Mouse (Mus musculus): ENCODE measurements at regions not wholly inside any gene's neighbourhood (a gene's known extent, or its start where the extent isn't known, plus 50 kb on each side); places are given as distances from the start of the nearest gene placed in this dataset.

- no peak for DNase-seq (ENCODE audit: low read depth)
Measured at GRCm38 (mm10) chr13:114679703-114680378, 138.2 kb upstream of the Mocs2 start.

GRCm38 (mm10) chr13:114680379-114680733 is 137.7 kb upstream of the Mocs2 start:
- no peak for DNase-seq (ENCODE audit: low read depth)

DNA sequence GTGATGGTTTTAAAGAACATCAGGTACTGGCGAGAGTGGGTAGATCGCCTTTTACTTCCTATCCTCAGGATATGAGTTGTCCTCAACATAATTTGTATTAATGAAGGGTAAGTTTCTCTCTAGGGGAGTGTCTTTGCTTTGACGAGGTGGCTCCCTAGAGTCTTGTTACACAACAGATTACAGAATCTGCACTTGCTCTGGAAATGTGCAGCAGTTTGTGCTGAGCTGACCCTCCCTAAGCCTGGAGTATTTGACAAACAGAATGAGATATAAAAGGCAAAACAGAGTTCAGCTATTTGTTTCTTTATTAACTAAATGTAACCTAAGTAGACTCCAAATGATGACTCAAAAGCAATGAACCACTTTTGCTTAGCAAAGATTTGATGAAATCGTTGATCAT is 136.8 kb upstream of the Mocs2 start:
- no peak for DNase-seq (ENCODE audit: low read depth)

DNA sequence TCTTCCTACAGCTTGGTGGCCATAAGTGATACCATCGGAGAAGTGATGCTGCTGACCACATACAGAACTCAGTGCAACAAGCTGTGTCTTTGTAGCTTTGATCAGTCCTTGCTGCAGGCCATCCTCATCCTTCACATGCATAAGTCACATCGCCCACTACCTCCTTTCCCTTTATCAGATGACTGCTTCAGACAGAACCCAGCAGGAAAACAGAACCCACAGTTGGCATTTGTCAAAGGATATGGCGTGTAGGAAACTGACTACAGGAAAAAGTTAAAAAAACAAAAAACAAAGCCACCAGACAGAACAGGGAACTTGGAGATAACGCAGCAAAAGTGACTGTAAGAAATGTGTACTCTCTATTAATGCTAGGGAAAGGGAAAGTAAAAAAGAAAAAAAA is 136.1 kb upstream of the Mocs2 start:
- no peak for DNase-seq (ENCODE audit: low read depth)

GRCm38 (mm10) chr13:114682891-114683290 is 135.1 kb upstream of the Mocs2 start:
- no peak for DNase-seq (ENCODE audit: low read depth)

GRCm38 (mm10) chr13:114684298-114684697 is 133.7 kb upstream of the Mocs2 start:
- no peak for DNase-seq (ENCODE audit: low read depth)

- no peak for DNase-seq (ENCODE audit: low read depth)
Measured at GRCm38 (mm10) chr13:114685368-114685767, 132.7 kb upstream of the Mocs2 start.

DNA sequence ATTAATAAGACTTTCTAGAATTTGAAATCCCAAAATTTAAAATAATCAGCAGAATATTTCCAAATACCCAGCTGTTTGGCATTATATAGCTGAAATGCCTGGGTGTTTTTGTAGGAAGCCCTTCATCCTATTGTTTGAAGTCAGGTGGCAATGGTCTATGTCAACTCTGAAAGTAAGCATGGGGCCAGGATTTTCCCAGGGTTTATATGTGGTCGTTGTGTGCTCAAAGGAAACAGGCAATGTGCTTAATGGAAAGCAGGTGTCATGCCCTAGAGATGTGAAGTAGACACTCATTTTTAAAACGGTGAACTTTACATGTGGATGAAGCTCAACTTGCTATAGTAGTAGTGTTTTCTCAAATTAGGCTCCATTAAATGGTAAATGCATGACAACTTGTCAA is 105.4 kb upstream of the Mocs2 start:
- DNase-seq (ENCODE audit: low read depth) = no peak

GRCm38 (mm10) chr13:114719771-114720170 is 98.3 kb upstream of the Mocs2 start:
- peak; percentile 71 for DNase-seq (ENCODE audit: low read depth)

DNA sequence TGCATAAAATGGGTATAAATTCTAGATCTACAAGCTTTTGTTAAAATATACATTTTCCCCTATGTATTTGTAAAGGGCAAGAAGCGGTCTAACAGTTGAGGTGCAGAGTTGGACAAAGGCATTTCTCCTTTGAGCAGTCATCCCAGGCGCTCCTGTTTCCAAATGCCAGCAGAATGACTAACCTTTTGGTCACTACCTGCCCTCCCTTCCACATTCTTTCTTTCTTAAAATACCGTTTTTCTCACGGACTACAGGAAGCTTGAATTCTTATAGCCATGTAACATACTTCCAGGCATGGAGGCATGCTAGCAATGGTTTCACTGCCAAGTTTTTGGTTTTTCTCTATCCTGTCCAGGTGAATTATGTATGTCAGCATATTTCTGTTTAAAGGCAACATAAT is 91.2 kb upstream of the Mocs2 start:
- DNase-seq (ENCODE audit: low read depth) = no peak

GRCm38 (mm10) chr13:114735066-114735465 is 83.0 kb upstream of the Mocs2 start:
- peak; percentile 13 for DNase-seq (ENCODE audit: low read depth)

DNA sequence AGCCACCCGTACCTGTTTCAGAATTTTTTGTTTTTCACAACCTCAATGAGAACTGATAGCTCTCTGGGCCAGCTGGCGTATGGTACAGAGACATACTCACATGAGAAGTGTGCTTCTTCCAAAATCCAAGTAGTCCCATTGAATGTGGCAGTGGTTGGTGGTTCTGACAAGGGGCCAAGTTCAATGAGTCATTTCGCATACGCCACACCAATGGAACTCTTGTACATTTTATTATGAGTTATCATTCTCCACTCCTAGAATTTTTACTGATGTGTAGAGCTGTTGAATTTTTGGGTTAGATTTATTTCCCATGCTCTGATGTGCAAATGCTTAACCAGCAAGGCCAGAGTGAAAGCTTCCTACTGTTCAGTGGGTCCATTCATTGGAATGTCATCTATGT is 82.0 kb upstream of the Mocs2 start:
- DNase-seq (ENCODE audit: low read depth) = peak; percentile 76

DNA sequence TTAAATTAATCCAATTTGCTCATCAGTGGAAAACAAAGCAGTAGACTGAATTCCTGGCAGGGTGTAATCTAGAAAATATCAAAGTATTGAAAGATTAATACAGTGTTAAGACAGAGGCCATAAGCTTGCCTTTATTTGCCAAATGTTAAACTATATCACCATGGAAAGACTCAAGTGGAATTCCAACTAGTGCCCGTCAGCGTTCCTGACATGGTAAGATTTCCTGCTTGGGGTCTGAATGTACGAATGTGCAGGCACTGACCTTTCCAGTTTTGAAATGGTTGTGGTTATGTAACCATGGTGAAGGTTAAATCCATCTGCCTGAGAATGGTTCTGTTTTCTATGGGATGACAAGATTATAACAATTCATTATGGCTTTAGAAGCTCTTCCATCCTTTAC is 75.5 kb upstream of the Mocs2 start:
- no peak for DNase-seq (ENCODE audit: low read depth)

DNA sequence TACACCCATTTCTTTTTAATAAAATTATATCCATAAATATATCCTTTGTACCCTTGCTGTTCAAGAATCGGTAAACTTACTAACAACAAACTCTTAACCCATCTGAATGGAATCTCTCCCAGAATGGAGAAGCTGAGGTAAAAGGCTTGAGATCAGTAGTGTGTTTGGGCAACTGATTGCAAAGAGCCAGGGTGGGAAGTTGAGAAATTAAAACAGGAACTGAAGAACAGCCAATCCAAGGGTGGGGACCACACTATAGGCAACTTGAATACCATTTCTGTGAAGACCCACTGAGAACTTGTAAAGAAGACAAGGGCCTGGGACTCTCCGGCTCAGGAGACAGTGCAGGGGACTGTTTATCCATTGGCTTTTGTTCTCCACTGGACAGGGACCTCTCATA is 72.2 kb upstream of the Mocs2 start:
- no peak for DNase-seq (ENCODE audit: low read depth)

DNA sequence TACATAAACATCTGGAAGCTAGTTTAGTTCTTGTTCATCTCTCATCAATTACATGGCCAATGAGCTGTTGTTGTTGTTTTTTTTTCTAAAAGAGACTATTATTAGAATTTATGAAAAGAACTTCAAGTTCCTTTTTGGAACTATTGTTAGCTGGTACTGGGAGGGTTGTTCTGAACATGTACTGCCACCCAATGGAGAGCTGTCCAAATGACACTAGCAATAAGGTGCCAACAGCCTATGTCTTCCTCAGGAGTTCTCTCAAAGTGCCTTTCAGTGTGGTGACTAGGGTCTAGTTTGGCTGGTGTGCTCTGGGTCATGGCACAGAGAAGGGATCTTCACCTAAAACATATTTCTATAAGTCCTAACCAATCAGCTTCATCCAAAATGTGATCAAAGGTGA is 60.6 kb upstream of the Mocs2 start:
- peak; percentile 68 for DNase-seq (ENCODE audit: low read depth)

DNA sequence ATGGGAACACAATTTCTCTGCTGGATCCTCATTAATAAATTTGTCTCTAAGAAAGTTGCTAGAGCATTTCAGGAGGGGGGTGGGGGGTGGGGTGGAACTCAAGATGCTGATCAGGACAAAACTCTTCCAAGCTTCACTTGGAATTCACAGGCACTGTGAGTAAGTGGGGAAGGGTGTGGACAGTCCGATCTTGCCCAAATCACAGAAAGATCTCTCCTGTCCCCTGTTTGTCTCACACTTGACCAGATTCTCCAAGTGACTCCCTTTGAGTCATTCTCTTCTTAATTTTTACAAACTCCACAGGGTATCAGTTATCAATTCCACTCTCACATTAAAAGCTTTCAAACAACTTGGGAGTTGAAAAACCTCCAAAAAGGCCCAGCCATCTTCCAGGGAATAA is 58.1 kb upstream of the Mocs2 start:
- DNase-seq (ENCODE audit: low read depth) = no peak

- DNase-seq (ENCODE audit: low read depth) = peak; percentile 6
Measured at GRCm38 (mm10) chr13:114760901-114761300, 57.1 kb upstream of the Mocs2 start.

All from NIH3T3 (cell line).